Mouse (Mus musculus): ENCODE measurements around the gene Snrpa.

The Snrpa gene

DNA sequence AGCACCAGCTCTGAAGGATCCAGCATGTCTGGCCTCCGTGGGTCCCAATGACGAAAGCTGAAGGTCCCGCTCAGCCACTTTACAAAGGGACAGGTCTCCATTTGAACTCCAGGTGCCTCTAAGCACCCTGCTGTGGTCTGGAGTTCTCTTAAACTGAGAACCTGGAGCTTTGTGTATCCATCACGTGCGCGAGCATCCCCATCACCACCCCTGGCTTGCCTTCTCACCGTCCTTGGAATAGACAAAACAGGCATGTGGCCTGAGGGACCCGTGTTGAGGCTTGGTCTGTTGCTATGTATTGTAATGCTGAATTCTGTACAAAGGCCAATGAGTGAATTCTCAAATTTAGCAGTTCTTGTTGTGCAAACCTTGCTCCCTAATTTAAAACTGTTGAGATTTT lies 2.7 kb upstream of the Snrpa start:
- no peak for DNase-seq (ENCODE audit: low read depth, low spot score)

GRCm38 (mm10) chr7:27198355-27198754 lies 2.3 kb upstream of the Snrpa start:
- DNase-seq (ENCODE audit: low read depth, low spot score) = no peak

GRCm38 (mm10) chr7:27197634-27198033 lies 1.6 kb upstream of the Snrpa start:
- no peak for DNase-seq (ENCODE audit: low read depth, low spot score)

GRCm38 (mm10) chr7:27197136-27197535 lies 1.1 kb upstream of the Snrpa start:
- no peak for DNase-seq (ENCODE audit: low read depth, low spot score)

GRCm38 (mm10) chr7:27193731-27194130 lies 2.3 kb downstream of the Snrpa start:
- DNase-seq (ENCODE audit: low read depth, low spot score) = no peak

GRCm38 (mm10) chr7:27192434-27192833 lies 3.6 kb downstream of the Snrpa start:
- no peak for DNase-seq (ENCODE audit: low read depth, low spot score)

DNA sequence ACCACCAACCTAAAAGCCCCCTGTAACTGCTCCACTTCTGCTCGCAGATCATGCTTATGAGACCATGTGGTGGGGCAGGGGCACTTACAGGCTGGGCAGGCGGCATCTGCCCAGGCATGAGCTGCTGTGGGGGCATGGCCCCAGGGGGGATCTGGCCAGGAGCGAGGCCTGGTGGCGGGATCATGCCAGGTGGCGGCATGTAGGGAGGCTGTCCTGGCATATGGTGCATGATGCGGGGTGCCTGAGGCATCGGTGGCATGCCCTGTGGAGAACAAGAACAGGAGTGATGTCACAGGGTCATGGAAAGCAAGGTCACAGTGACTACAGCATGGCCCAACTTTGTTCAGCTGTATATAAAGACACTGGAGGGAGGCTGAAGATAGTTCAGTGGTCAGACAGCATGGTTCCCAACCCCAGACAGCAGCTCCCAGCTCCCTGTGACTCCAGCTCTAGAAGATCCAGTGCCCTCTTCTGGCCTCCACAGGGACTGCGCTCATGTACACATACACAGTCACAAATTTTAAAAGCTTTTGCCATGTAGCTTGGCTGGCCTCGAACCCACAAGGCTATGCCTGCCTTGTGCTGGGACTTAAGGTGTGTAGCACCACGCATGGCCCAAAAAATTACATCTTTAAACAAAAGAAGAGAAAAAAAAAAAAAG lies 6.7 kb downstream of the Snrpa start:
- DNase-seq (ENCODE audit: low read depth, low spot score) = no peak

GRCm38 (mm10) chr7:27185986-27186385 lies 10.1 kb downstream of the Snrpa start:
- no peak for DNase-seq (ENCODE audit: low read depth, low spot score)

DNA sequence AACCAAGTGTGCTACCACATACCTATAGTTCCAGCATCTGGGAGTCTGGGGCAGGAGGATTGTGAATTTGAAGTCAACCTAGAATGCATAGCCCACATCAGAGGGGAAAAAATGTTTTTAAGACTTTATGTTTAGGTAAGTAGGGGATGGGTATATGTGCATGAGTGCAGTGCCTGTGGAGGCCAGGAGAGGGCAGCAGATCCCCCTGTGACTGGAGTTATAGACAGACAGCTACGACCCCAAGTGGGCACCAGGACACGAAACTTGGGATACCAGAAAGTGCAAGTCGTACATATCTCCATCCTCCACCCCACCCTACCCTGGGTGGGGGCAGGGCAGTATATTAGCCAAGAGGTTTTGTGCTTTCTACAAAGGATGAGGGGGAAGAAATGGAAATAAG lies 11.1 kb downstream of the Snrpa start:
- no peak for DNase-seq (ENCODE audit: low read depth, low spot score)

DNA sequence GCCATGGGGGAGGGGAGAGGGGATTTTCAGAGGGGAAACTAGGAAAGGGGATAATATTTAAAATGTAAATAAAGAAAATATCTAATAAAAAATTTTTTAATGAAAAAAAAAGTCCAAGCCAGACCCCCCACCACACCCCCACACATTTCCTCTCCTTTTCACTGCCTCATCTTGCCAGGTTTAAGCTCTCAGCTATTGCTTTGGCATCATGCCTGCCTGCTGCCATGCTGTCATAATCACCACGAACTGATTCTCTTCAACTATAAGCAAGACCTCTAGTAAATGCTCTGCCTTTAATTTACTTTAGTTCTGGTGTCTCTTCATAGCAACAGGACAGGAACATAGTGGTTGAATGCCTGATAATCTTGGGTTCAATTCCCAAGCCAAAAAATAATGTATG lies 13.6 kb downstream of the Snrpa start:
- no peak for DNase-seq (ENCODE audit: low read depth, low spot score)

GRCm38 (mm10) chr7:27180837-27181695 lies 15.0 kb downstream of the Snrpa start, which contains the start of the genes Gm21983 and Mia:
Gene Gm21983 (minus strand): TSS chr7:27181086.
Gene Mia (minus strand): TSS chr7:27181157.
- no peak for DNase-seq (ENCODE audit: low read depth, low spot score)

GRCm38 (mm10) chr7:27180036-27180435 lies 16.0 kb downstream of the Snrpa start:
- no peak for DNase-seq (ENCODE audit: low read depth, low spot score)

- no peak for DNase-seq (ENCODE audit: low read depth, low spot score)
Measured at GRCm38 (mm10) chr7:27179217-27179918, 16.7 kb downstream of the Snrpa start.

GRCm38 (mm10) chr7:27178324-27179216 lies 17.5 kb downstream of the Snrpa start, which contains the start of gene Rab4b:
Gene Rab4b (minus strand): TSS chr7:27178896.
- peak; percentile 99 for DNase-seq (ENCODE audit: low read depth, low spot score)

DNA sequence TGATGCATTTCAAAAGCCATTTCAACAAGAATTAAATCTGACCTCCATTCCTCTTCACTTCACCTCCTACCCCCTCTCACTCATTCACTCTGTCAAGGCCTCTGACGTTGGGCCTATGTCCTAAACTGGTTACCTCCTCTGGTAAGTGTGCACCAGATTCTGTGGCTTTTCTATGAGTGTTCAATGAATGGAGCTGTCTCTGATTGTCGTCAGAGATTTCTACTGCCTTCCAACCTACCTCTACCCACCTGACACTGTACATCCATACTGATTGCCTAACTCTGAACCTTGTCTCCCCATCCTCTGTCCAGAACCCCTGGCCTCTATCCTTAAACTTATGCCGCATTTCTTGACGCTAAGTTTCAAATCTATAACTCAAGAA lies 18.1 kb downstream of the Snrpa start:
- no peak for DNase-seq (ENCODE audit: low read depth, low spot score)

DNA sequence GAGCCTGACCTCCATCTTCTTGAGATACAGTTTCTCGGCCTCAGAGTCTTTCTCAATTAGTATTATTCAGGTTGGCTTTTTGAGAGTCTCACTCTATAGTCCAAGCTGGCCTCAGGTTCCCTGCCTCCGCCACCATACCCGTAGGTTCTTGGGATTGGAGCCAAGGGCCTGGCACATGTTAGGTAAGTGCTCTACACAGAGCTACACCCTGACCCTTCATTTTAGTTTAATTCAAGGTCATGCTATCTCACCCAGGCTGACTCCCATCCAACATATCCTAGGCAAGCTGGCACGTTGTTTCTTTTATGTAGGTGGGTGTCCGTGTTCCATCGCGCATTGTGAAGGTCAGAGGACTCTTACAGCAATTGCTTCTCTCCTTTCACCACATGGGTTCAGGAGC lies 21.2 kb downstream of the Snrpa start:
- no peak for DNase-seq (ENCODE audit: low read depth, low spot score)

DNA sequence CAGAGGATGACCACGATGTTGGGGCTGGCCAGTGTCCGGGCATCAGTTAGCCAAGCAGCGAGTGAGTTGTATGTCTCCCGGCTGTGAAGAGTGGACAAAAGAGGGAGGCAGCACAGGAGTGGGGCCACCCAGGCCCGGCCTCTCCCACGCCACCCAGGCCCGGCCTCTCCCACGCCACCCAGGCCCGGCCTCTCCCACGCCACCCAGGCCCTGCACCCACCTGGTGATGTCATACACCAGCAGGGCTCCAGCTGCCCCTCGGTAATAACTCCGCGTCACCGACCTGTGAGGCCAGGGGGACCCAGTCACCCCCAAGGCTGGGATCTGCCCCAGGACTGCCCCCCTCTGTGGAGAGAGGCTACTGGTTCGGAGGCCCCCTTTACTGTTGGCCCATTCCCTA lies 21.6 kb downstream of the Snrpa start:
- DNase-seq (ENCODE audit: low read depth, low spot score) = no peak

- no peak for DNase-seq (ENCODE audit: low read depth, low spot score)
Measured at GRCm38 (mm10) chr7:27170981-27171380, 25.1 kb downstream of the Snrpa start.

GRCm38 (mm10) chr7:27168371-27168770 lies 27.7 kb downstream of the Snrpa start:
- DNase-seq (ENCODE audit: low read depth, low spot score) = no peak

GRCm38 (mm10) chr7:27167475-27168094 lies 28.5 kb downstream of the Snrpa start:
- DNase-seq (ENCODE audit: low read depth, low spot score) = no peak

Data from c-Kit-negative CD71-positive TER-119-positive erythroid progenitor cells, embryonic 14.5 days (primary cell).